Mouse (Mus musculus): ENCODE measurements at regions not wholly inside any gene's neighbourhood (a gene's known extent, or its start where the extent isn't known, plus 50 kb on each side); places are given as distances from the start of the nearest gene placed in this dataset.

DNA sequence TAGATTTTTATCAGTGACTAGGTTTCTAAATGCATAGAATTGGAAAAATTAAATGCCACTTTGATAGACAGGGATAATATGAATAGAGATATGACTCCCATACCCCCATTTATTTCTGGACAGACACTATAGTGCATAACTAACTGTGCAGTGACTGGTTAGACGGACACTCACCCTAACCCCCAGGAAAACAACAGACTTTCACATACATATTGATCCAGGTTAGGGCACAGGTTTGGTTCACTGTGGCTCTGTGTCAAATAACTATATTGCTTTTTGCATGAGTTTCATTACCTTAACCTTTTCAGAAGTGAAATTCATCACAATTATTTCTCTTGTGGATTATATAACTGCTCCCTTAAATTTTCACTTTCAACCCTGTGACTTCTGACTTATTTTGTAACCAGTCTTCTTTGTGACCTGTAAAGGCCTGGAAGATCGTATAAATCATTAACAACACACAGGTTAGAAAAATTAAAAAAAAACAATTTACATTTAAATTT is 155.6 kb upstream of the Cypt12 start:
- Histone ChIP-seq H3K4me2 (no peak overlapping the region), H3K36me3 (ENCODE audit: control insufficient read depth, insufficient read depth, low read length) (no peaks in the 10 kb centered on the region), H3K27me3 (ENCODE audit: control insufficient read depth, insufficient read depth, low read length) (peaks cover 72% of the 10 kb centered on the region), H3K9me3 (replicated peaks; ENCODE audit: control insufficient read depth, low read length) (no peaks in the 10 kb centered on the region), H3K27ac (ENCODE audit: low read depth, low read length) (no peak overlapping the region), H3K4me3 (ENCODE audit: low read depth, low read length) (no peak overlapping the region), H3K4me1 (ENCODE audit: control insufficient read depth, insufficient read depth, low read length) (peaks cover 8% of the 10 kb centered on the region; the same call in 1 of the 2 replicates), H3K9ac (ENCODE audit: low read depth, low read length) (no peak overlapping the region)
- ATAC-seq (replicated peaks; ENCODE audit: insufficient number of reproducible peaks, low FRiP score, low TSS enrichment) = no peak
- 33% methylated on average over 2 of the region's 2 CpGs for WGBS (ENCODE audit: insufficient replicate concordance)

DNA sequence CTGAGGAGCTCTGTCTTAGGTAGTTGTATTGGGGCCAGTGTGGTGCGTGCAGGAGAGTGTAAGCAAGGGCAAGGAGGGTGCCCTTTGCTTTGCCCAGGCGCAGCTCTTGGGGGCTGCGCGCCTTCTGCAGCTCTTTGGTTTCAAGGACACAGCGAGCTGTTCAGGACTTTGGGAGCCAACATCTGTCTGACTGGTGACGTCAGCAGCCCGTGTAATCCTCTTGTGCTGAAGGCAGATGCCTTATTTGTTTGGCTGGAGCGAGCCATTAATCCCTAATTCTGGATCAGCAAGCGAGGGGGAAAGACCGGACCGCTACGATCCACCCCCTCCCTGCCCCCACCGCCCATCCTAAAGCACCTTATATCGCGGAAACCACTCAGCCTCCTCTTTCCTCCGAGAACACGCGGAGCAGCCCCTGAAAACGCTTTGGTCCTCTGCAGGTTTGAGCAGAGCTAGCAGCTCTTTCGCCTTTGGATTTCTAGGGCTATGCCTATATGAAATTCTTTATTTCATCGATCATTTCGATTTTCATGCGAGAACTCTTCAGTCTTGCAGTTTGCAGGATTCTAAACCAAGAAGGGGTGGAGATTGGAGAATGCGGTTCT is 154.5 kb upstream of the Cypt12 start:
- Histone ChIP-seq H3K9me3 (replicated peaks; ENCODE audit: control insufficient read depth, low read length) (no peaks in the 10 kb centered on the region), H3K4me3 (ENCODE audit: low read depth, low read length) (peak overlapping the region; percentile 37), H3K27me3 (ENCODE audit: control insufficient read depth, insufficient read depth, low read length) (peaks cover 61% of the 10 kb centered on the region), H3K36me3 (ENCODE audit: control insufficient read depth, insufficient read depth, low read length) (no peaks in the 10 kb centered on the region), H3K9ac (ENCODE audit: low read depth, low read length) (no peak overlapping the region), H3K27ac (ENCODE audit: low read depth, low read length) (no peak overlapping the region), H3K4me1 (ENCODE audit: control insufficient read depth, insufficient read depth, low read length) (peaks cover 8% of the 10 kb centered on the region; the same call in 1 of the 2 replicates), H3K4me2 (peak overlapping the region; percentile 67)
- no peak for ATAC-seq (replicated peaks; ENCODE audit: insufficient number of reproducible peaks, low FRiP score, low TSS enrichment)
- under 1% methylated on average over 24 of the region's 24 CpGs for WGBS (ENCODE audit: insufficient replicate concordance)

DNA sequence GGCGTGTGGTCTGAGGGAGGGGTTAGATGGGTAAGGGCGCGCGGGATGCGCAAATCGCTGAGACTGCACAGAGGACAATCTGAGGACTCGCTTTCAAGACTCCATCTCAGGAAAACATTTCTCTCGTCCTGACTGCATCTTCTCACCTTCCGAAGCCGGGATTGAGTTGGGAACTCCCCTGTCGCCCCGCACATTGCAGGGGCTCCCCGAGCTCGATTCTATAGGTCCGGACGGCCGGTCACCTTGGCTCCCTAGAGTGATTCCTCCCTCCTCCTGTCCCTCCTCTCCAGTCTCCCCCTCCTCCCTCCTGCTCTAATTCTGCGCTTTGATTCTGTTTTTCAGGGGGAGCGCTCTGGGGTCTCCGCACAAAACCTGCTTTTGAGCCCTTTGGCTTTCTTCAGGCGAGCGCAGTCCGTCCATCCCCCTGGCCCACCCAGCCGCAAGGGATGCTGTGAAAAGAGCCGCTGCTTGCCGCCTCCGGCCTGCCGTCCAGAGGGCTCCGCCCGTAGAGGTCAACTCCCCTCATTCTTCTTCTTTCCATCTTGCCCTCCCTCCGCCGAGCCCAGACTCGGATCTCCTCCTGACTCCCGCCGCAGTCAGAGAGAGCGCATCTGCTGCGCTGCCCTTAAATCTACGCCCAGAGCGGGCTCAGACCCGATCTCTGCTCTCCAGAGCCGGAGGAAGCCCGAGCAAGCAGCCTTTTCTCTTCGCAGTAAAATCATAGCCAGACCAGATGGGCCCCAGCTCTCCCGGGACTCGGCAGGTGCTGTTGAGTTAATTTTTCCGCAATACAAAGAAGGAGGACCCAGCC is 153.8 kb upstream of the Cypt12 start:
- no peak overlapping the region for H3K27ac ChIP-seq (ENCODE audit: low read depth, low read length)
- peaks cover 8% of the 10 kb centered on the region; the same call in 1 of the 2 replicates for H3K4me1 ChIP-seq (ENCODE audit: control insufficient read depth, insufficient read depth, low read length)
- no peaks in the 10 kb centered on the region for H3K36me3 ChIP-seq (ENCODE audit: control insufficient read depth, insufficient read depth, low read length)
- H3K9ac ChIP-seq (ENCODE audit: low read depth, low read length) = no peak overlapping the region
- 0 out of 2 replicates have a peak, but pooled peaks have one; percentile 35 for ATAC-seq (replicated peaks; ENCODE audit: insufficient number of reproducible peaks, low FRiP score, low TSS enrichment)
- no peaks in the 10 kb centered on the region for H3K9me3 ChIP-seq (replicated peaks; ENCODE audit: control insufficient read depth, low read length)
- peak overlapping the region; percentile 37 for H3K4me3 ChIP-seq (ENCODE audit: low read depth, low read length)
- peak overlapping the region; percentile 67 for H3K4me2 ChIP-seq
- under 1% methylated on average over 46 of the region's 46 CpGs for WGBS (ENCODE audit: insufficient replicate concordance)
- H3K27me3 ChIP-seq (ENCODE audit: control insufficient read depth, insufficient read depth, low read length) = peaks cover 55% of the 10 kb centered on the region

DNA sequence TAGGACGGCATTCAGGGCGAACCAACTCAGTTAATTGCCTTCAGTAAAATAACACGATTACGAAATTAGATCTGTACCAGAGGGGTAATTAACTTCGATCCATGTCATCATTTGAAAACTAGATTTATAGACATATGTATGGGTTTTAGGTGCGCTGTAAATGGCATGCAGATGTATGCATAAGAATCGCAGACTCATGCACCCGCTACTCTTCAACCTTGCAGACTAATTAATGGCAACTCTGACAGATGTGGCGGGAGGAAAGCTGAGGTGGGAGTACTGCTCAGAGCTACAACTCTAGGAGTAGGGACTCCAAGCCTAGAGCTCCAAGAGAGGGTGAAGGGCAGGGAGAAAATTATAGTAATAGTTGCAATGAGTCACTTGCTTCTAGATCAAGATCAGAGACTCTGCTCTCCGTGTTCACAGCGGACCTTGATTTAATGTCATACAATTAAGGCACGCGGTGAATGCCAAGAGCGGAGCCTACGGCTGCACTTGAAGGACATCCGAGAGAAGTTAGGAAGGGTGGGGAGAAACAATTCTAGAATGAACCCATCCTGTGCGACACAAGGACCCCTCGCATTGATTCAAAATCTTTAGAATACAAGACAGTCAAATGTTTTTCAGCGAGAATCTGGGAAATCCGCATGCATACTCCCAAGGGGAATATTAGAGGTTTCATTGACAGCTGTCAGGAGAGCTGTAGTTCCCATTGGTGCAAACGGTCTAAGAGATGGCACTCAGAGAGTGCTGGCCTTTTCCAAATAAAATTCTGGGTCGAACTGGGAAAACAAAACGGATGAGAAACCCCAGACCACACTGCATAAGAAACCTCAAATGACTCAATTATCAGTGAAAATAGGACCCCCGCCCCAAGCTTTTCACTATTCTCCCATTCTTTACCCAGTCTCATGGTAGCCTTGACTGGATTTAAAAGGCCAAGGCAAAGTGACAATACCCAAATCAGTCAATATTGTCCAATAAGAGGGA is 152.6 kb upstream of the Cypt12 start:
- WGBS (ENCODE audit: insufficient replicate concordance) = 5% methylated on average over 24 of the region's 24 CpGs
- Histone ChIP-seq H3K4me1 (ENCODE audit: control insufficient read depth, insufficient read depth, low read length) (peaks cover 8% of the 10 kb centered on the region; the same call in 1 of the 2 replicates), H3K4me2 (no peak overlapping the region; the same call in 1 of the 2 replicates), H3K4me3 (ENCODE audit: low read depth, low read length) (no peak overlapping the region), H3K27ac (ENCODE audit: low read depth, low read length) (no peak overlapping the region), H3K27me3 (ENCODE audit: control insufficient read depth, insufficient read depth, low read length) (peaks cover 49% of the 10 kb centered on the region), H3K36me3 (ENCODE audit: control insufficient read depth, insufficient read depth, low read length) (no peaks in the 10 kb centered on the region), H3K9me3 (replicated peaks; ENCODE audit: control insufficient read depth, low read length) (no peaks in the 10 kb centered on the region), H3K9ac (ENCODE audit: low read depth, low read length) (no peak overlapping the region)
- no peak for ATAC-seq (replicated peaks; ENCODE audit: insufficient number of reproducible peaks, low FRiP score, low TSS enrichment)

DNA sequence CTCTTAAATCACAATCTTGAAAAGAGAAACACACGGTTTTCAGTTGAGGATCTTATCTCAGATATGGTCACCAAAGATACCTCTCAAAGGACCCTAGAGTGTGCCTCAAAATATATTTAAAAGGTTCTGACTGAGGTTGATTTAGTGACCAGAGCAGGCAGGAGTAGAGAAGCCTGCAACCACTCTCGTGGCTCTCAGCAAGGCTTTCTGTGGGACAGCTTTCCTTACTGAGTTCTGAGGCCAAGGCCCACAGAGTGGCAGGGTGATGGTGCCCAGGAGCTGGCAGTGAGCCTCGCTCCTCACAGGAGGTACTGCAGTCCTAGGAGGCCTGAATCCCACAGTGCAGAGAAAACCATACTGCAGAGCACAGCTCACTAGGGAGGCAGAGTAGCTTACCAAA is 151.4 kb upstream of the Cypt12 start:
- Histone ChIP-seq H3K9me3 (replicated peaks; ENCODE audit: control insufficient read depth, low read length) (no peaks in the 10 kb centered on the region), H3K27ac (ENCODE audit: low read depth, low read length) (no peak overlapping the region), H3K4me1 (ENCODE audit: control insufficient read depth, insufficient read depth, low read length) (peaks cover 8% of the 10 kb centered on the region; the same call in 1 of the 2 replicates), H3K27me3 (ENCODE audit: control insufficient read depth, insufficient read depth, low read length) (peaks cover 38% of the 10 kb centered on the region), H3K4me3 (ENCODE audit: low read depth, low read length) (no peak overlapping the region), H3K4me2 (no peak overlapping the region), H3K36me3 (ENCODE audit: control insufficient read depth, insufficient read depth, low read length) (no peaks in the 10 kb centered on the region), H3K9ac (ENCODE audit: low read depth, low read length) (no peak overlapping the region)
- ATAC-seq (replicated peaks; ENCODE audit: insufficient number of reproducible peaks, low FRiP score, low TSS enrichment) = no peak
- WGBS (ENCODE audit: insufficient replicate concordance) = 13% methylated on average over 3 of the region's 3 CpGs

DNA sequence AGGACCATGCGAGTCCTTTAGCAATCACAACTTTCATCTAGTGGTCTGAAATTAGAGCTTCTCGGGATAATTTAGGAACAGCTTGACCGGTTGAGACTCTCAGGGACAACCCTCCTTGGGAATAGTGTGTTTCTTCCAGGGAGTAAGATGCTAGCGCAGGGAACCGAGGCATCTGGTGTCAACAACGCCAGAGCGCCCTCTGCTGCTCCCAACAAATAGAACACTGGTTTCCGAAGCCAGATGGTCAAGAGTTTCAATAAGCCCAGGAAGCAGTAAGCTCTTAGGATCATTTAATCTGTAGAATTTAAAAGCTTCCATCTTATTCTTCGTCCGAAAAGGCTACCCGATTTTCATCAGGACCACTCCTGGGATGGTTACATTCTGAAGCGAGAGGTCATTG is 149.8 kb upstream of the Cypt12 start:
- 5% methylated on average over 12 of the region's 12 CpGs for WGBS (ENCODE audit: insufficient replicate concordance)
- Histone ChIP-seq H3K4me1 (ENCODE audit: control insufficient read depth, insufficient read depth, low read length) (peaks cover 8% of the 10 kb centered on the region; the same call in 1 of the 2 replicates), H3K4me2 (no peak overlapping the region), H3K4me3 (ENCODE audit: low read depth, low read length) (no peak overlapping the region), H3K27ac (ENCODE audit: low read depth, low read length) (no peak overlapping the region), H3K9me3 (replicated peaks; ENCODE audit: control insufficient read depth, low read length) (no peaks in the 10 kb centered on the region), H3K9ac (ENCODE audit: low read depth, low read length) (no peak overlapping the region), H3K27me3 (ENCODE audit: control insufficient read depth, insufficient read depth, low read length) (peaks cover 29% of the 10 kb centered on the region), H3K36me3 (ENCODE audit: control insufficient read depth, insufficient read depth, low read length) (no peaks in the 10 kb centered on the region)
- ATAC-seq (replicated peaks; ENCODE audit: insufficient number of reproducible peaks, low FRiP score, low TSS enrichment) = no peak

DNA sequence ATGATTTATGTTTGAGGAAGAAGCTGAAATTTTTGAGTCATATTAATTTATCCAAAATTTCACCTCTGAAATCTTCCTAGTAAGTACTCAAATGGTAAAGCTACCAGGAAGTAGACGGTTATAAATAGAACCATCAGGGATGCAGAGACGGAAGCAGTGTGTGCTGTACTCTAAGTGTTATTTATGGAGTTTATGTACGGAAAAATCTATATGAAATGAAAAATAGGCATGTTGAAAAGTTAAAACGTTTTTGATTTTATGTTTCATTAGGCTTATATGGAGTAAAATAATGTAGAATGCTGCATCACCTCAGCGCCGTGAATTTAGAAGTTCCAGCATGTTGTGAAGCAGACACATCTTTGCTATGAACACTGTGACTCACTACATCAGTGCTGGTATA is 149.1 kb upstream of the Cypt12 start:
- Histone ChIP-seq H3K9me3 (replicated peaks; ENCODE audit: control insufficient read depth, low read length) (no peaks in the 10 kb centered on the region), H3K27me3 (ENCODE audit: control insufficient read depth, insufficient read depth, low read length) (peaks cover 22% of the 10 kb centered on the region), H3K4me3 (ENCODE audit: low read depth, low read length) (no peak overlapping the region), H3K27ac (ENCODE audit: low read depth, low read length) (no peak overlapping the region), H3K4me2 (no peak overlapping the region), H3K4me1 (ENCODE audit: control insufficient read depth, insufficient read depth, low read length) (0 out of 2 replicates have a peak, but pooled peaks cover 3% of the 10 kb centered on the region), H3K9ac (ENCODE audit: low read depth, low read length) (no peak overlapping the region), H3K36me3 (ENCODE audit: control insufficient read depth, insufficient read depth, low read length) (no peaks in the 10 kb centered on the region)
- 41% methylated on average over 6 of the region's 6 CpGs for WGBS (ENCODE audit: insufficient replicate concordance)
- no peak for ATAC-seq (replicated peaks; ENCODE audit: insufficient number of reproducible peaks, low FRiP score, low TSS enrichment)

DNA sequence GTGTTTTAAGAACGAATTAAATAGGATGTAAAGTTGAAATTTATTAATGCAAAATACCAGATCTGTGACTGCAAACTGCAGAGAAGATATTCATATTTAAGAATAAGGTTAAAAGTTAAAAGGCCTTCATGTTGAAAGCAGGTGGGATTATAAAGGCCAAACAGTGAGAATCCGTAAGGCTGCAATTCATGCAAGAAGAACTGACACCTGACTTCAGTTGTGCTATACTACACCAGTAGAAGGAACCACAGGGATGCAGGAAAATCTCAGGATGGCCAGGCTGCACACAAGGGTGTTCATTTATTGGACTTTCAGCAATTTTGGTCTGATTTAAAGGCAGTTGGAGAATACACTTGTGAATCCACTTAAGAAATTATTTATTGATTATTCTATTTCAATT is 147.4 kb upstream of the Cypt12 start:
- Histone ChIP-seq H3K4me1 (ENCODE audit: control insufficient read depth, insufficient read depth, low read length) (no peaks in the 10 kb centered on the region), H3K4me2 (no peak overlapping the region), H3K9ac (ENCODE audit: low read depth, low read length) (no peak overlapping the region), H3K9me3 (replicated peaks; ENCODE audit: control insufficient read depth, low read length) (no peaks in the 10 kb centered on the region), H3K36me3 (ENCODE audit: control insufficient read depth, insufficient read depth, low read length) (no peaks in the 10 kb centered on the region), H3K27ac (ENCODE audit: low read depth, low read length) (no peak overlapping the region), H3K4me3 (ENCODE audit: low read depth, low read length) (no peak overlapping the region), H3K27me3 (ENCODE audit: control insufficient read depth, insufficient read depth, low read length) (peaks cover 12% of the 10 kb centered on the region; the same call in 1 of the 2 replicates)
- 66% methylated on average over 2 of the region's 2 CpGs for WGBS (ENCODE audit: insufficient replicate concordance)
- ATAC-seq (replicated peaks; ENCODE audit: insufficient number of reproducible peaks, low FRiP score, low TSS enrichment) = no peak

All from heart, embryonic 11.5 days (tissue).